ENCODE assay signal across 9 mouse cellular contexts in the genomic region with DNA sequence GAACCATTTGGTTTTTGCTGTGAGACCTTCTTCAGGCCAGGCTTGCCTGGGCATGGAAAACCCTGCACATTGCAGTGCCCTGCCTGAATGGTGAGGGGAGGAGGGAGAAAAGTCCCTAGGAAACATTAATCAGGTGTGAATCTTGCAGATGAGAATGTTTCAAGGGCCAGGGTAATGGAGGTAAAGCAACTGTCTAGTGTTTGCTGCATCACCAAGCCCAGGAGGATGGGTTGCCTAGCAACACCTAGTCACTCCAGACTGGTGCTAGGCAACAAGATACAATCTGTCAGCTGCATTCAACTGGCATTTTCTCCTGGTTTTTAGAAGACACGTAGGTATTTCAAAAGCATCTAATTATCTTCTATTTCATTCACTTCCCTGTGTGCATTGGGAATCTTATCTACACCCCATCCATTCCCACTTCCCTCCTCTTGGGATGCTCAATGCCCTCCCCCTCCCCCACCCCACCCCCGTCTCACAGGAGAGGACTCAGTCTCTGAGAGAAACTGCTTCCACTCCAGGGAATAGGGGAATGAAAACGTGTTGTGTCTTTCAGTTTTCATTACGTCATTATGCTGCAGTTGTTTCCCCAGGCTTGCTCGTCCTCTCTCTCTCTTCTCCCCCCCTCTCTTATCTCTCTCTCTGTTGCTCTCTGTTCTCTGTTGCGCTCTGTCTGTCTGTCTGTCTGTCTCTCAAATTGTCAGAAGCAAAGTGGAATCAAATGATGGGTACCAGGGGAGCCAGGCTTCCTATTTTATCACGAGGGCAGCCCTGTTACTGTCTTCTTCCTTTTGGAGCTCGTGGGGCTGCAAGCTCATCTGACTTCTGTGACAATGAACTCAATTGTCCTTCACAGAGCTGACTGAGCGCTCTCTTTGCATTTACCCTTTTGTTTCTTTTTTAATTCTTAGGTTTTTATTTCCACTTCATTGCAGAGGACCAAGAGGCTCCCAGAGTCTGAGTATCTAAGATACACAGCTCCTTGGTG. TPM values are rescaled to one million over a fixed set of nuclear protein-coding genes. Genes with fewer than 3 reads are reported as not detected.
A peak's percentile ranks its signal among the peaks of the same experiment; 100 is the strongest.
DNase-seq lines count a peak whose midpoint lies in the region; ATAC-seq lines count a peak whose summit lies in the region.
"Had no signal": no experiment of that assay in that cellular context is flagged by ENCODE, and none has a peak within 500 bp of the region (broad histone marks: within the 10 kb centered on the region; RNA-seq: fewer than 3 reads in every experiment).

No protein-coding gene starts in this region.

- peak; percentile 3 to 6 for DNase-seq in cerebellum, postnatal 25 days
- DNase-seq in cerebellum, adult 11 months, result no peak
- DNase-seq in left cerebral cortex, postnatal 4 days, result peak; percentile 48
- DNase-seq in right cerebral cortex, postnatal 36 days (ENCODE audit: low spot score in 2 of 2), result peak; percentile 65 to 75
- DNase-seq in thymus, postnatal 25 days, result no peak
- DNase-seq in gastrocnemius, adult 8-10 months (ENCODE audit: low spot score in 2 of 2), result no peak
- no peak for DNase-seq in adrenal gland, postnatal 4 days (ENCODE audit: low spot score in 2 of 2)

- no peak overlapping the region for H3K9ac ChIP-seq in hindbrain, embryonic 12.5 days

- no peaks in the 10 kb centered on the region for H3K9me3 ChIP-seq in hindbrain, embryonic 12.5 days (replicated peaks)

- peak overlapping the region; percentile 40 for H3K4me2 ChIP-seq in hindbrain, embryonic 12.5 days (replicated peaks)

- no peaks in the 10 kb centered on the region for H3K27me3 ChIP-seq in hindbrain, embryonic 12.5 days

- no peaks in the 10 kb centered on the region for H3K36me3 ChIP-seq in hindbrain, embryonic 12.5 days

- peak; percentile 98 for ATAC-seq in hindbrain, embryonic 12.5 days (ENCODE audit: low FRiP score)

- 19% methylated on average over 9 of the region's 9 CpGs for WGBS in hindbrain, embryonic 12.5 days

- intact Hi-C loops in left cerebral cortex, postnatal 4 days (cut with DNase I), result no loop called here

- H3K4me3 ChIP-seq in hindbrain, embryonic 12.5 days, result no peak overlapping the region

- peaks cover 15% of the 10 kb centered on the region for H3K4me1 ChIP-seq in hindbrain, embryonic 12.5 days

- H3K27ac ChIP-seq in hindbrain, embryonic 12.5 days, result peak overlapping the region; percentile 88

RNA-seq across cellular contexts. Expression of a gene that starts 46.1 kb away (rescaled TPM):
- polyA plus RNA-seq in hindbrain, embryonic 12.5 days (2016; fragmentation: Nextera tagmentation; extraction: Ambion mirVana), result 0.31 TPM in 2 replicates
- 1 to 10 TPM; 1.0 to 1.2 TPM for total RNA-seq in left cerebral cortex, postnatal 4 days (2021)
- under 1 TPM; 0.17 to 0.46 (median 0.33) TPM for total RNA-seq in gastrocnemius, adult 8-10 months (2022)
- total RNA-seq in adrenal gland, postnatal 4 days (2021), result 10 to 100 TPM in 1 of 2 experiments, under 1 TPM in 1; 0.62 to 11.5 TPM
- polyA plus RNA-seq: C2C12 had no signal

Comparison
In these comparisons a context has a peak if more than half of its experiments do, and no peak if none do; other contexts are left out.
1. DNase-seq: peak in cerebellum, postnatal 25 days (2 of 2), left cerebral cortex, postnatal 4 days (single experiment) and right cerebral cortex, postnatal 36 days (2 of 2); none in cerebellum, adult 11 months (single experiment), thymus, postnatal 25 days (single experiment), gastrocnemius, adult 8-10 months (0 of 2) and adrenal gland, postnatal 4 days (0 of 2).